In genomic region chr17:56608699-56609098, GRCm38 (mm10) we compare ENCODE assay signal across 8 mouse cellular contexts. TPM values are rescaled to one million over a fixed set of nuclear protein-coding genes. Genes with fewer than 3 reads are reported as not detected.
DNase-seq lines count a peak whose midpoint lies in the region; ATAC-seq and TF ChIP-seq lines count a peak whose summit lies in the region.

No protein-coding gene starts in this region.

- H3K27me3 ChIP-seq in heart, adult 2 months (ENCODE audit: control insufficient read depth, insufficient read depth, low read length): no peaks in the 10 kb centered on the region
- H3K27me3 ChIP-seq in CH12.LX (replicated peaks): no peaks in the 10 kb centered on the region
- H3K27me3 ChIP-seq in forebrain, embryonic 14.5 days (replicated peaks; ENCODE audit: control insufficient read depth, insufficient read depth, low read length): no peaks in the 10 kb centered on the region
- H3K27me3 ChIP-seq in liver, embryonic 14.5 days (ENCODE audit: control insufficient read depth, insufficient read depth, low read length): no peaks in the 10 kb centered on the region

- no peak for TF ChIP-seq POLR2A in heart, adult 2 months (IDR thresholded peaks at IDR 0.05; ENCODE audit: insufficient read depth, low read depth, low read length)
- no peak for TF ChIP-seq POLR2A in CH12.LX (IDR thresholded peaks at IDR 0.05; ENCODE audit: low read depth, low read length)

- DNase-seq in heart, adult 2 months: peak in 1 of 2 experiments; percentile 26
- no peak for DNase-seq in heart, adult 9 months (ENCODE audit: low spot score in 2 of 2)
- DNase-seq in CH12.LX (ENCODE audit: extremely low read depth): no peak
- no peak for DNase-seq in forebrain, embryonic 14.5 days (ENCODE audit: low spot score)
- no peak for DNase-seq in liver, embryonic 14.5 days (ENCODE audit: low read depth in 3 of 3, low spot score in 3 of 3)
- DNase-seq in Muller cell, postnatal 12 days (ENCODE audit: inconsistent ontology term): no peak
- no peak for DNase-seq in ovary, postnatal 36 days (ENCODE audit: low spot score)

- WGBS in heart, adult 2 months: 32% methylated on average over 5 of the region's 5 CpGs
- 67% methylated on average over 5 of the region's 5 CpGs for WGBS in forebrain, embryonic 14.5 days
- 27% methylated on average over 5 of the region's 5 CpGs for WGBS in liver, embryonic 14.5 days (ENCODE audit: insufficient replicate concordance)

- H3K4me2 ChIP-seq in CH12.LX (ENCODE audit: insufficient read depth, low read depth, poor library complexity, severe bottlenecking): peak overlapping the region; percentile 89
- peak overlapping the region; percentile 86 for H3K4me2 ChIP-seq in forebrain, embryonic 14.5 days (ENCODE audit: low read length)
- peak overlapping the region; percentile 87 for H3K4me2 ChIP-seq in liver, embryonic 14.5 days (ENCODE audit: low read depth)

- in situ Hi-C loops in CH12.LX (cut with MboI; ENCODE audit: low pct_ligation_motif_present, low pct_unique_long_range_greater_than_20kb, low sequenced_read_pairs): no loop called here

- no peaks in the 10 kb centered on the region for H3K9me3 ChIP-seq in CH12.LX (replicated peaks; ENCODE audit: low read length)
- no peaks in the 10 kb centered on the region for H3K9me3 ChIP-seq in forebrain, embryonic 14.5 days (replicated peaks; ENCODE audit: control insufficient read depth, low read length)
- H3K9me3 ChIP-seq in liver, embryonic 14.5 days (ENCODE audit: control insufficient read depth, low read length): no peaks in the 10 kb centered on the region

- H3K27ac ChIP-seq in heart, adult 2 months: peak overlapping the region; percentile 94
- H3K27ac ChIP-seq in CH12.LX (ENCODE audit: insufficient read depth, low read depth): no peak overlapping the region
- no peak overlapping the region for H3K27ac ChIP-seq in forebrain, embryonic 14.5 days (ENCODE audit: low read depth, low read length)
- H3K27ac ChIP-seq in liver, embryonic 14.5 days: peak overlapping the region; percentile 14

- no peaks in the 10 kb centered on the region for H3K79me2 ChIP-seq in heart, adult 2 months (replicated peaks; ENCODE audit: control insufficient read depth, insufficient read depth, low read length)
- H3K79me2 ChIP-seq in CH12.LX (replicated peaks; ENCODE audit: control insufficient read depth, extremely low read depth, insufficient read depth, poor library complexity, severe bottlenecking): peaks cover 24% of the 10 kb centered on the region

- H3K4me3 ChIP-seq in heart, adult 2 months: peak overlapping the region; percentile 90
- H3K4me3 ChIP-seq in CH12.LX (replicated peaks in 1 of 3; ENCODE audit: low read depth in 2 of 3, low read length in 2 of 3, poor library complexity in 1 of 3): peak overlapping the region; percentile 67 to 99 (median 79)
- H3K4me3 ChIP-seq in forebrain, embryonic 14.5 days (ENCODE audit: low read depth, low read length): peak overlapping the region; percentile 63
- peak overlapping the region; percentile 79 for H3K4me3 ChIP-seq in liver, embryonic 14.5 days (ENCODE audit: insufficient read depth in 1 of 2, low read depth in 2 of 2, low read length in 2 of 2)

- dilution Hi-C loops in CH12.LX (cut with MboI; ENCODE audit: extremely low pct_ligation_motif_present, extremely low pct_unique_long_range_greater_than_20kb, low sequenced_read_pairs): no loop called here

- TF ChIP-seq RAD21 in CH12.LX (IDR thresholded peaks at IDR 0.05; ENCODE audit: low read depth, low read length): no peak

- H3K4me1 ChIP-seq in heart, adult 2 months (ENCODE audit: control insufficient read depth, insufficient read depth, low read length): peaks cover 6% of the 10 kb centered on the region
- H3K4me1 ChIP-seq in CH12.LX (ENCODE audit: control insufficient read depth in 1 of 2, insufficient read depth in 2 of 2): peaks cover 3 to 41% of the 10 kb centered on the region in 2 experiments
- H3K4me1 ChIP-seq in forebrain, embryonic 14.5 days (ENCODE audit: control insufficient read depth, insufficient read depth, low read length): peaks cover 17% of the 10 kb centered on the region
- H3K4me1 ChIP-seq in liver, embryonic 14.5 days (replicated peaks; ENCODE audit: control insufficient read depth in 2 of 2, insufficient read depth in 2 of 2, low read length in 1 of 2): peaks cover 21 to 25% of the 10 kb centered on the region in 2 experiments

- H3K9ac ChIP-seq in heart, adult 2 months (ENCODE audit: low read depth, low read length): peak overlapping the region; percentile 48
- H3K9ac ChIP-seq in CH12.LX (ENCODE audit: insufficient read depth, low read depth): peak overlapping the region; percentile 96
- peak overlapping the region; percentile 77; the same call in 1 of the 2 replicates for H3K9ac ChIP-seq in forebrain, embryonic 14.5 days (ENCODE audit: low read length)
- peak overlapping the region; percentile 81 for H3K9ac ChIP-seq in liver, embryonic 14.5 days (replicated peaks)

- no peak for TF ChIP-seq CTCF in heart, adult 2 months (IDR thresholded peaks at IDR 0.05)
- TF ChIP-seq CTCF in CH12.LX (conservative IDR thresholded peaks at IDR 0.05 in 1 of 2, IDR thresholded peaks at IDR 0.05 in 1 of 2; ENCODE audit: low read depth in 2 of 2, low read length in 2 of 2): no peak
- TF ChIP-seq CTCF in liver, embryonic 14.5 days (IDR thresholded peaks at IDR 0.05; ENCODE audit: low read depth): no peak

- no peak for TF ChIP-seq EP300 in heart, adult 2 months (IDR thresholded peaks at IDR 0.05; ENCODE audit: insufficient read depth, low read depth, low read length)
- TF ChIP-seq EP300 in CH12.LX (IDR thresholded peaks at IDR 0.05; ENCODE audit: low read length): no peak
- no peak for TF ChIP-seq EP300 in liver, embryonic 14.5 days (IDR thresholded peaks at IDR 0.05; ENCODE audit: low read depth)

- intact Hi-C loops in heart, adult 2 months (cut with DNase I): loop anchor here (2.0 kb wide), 1 partner anchor 22 kb away; no protein-coding TSS in a partner anchor

- H3K36me3 ChIP-seq in heart, adult 2 months (ENCODE audit: control insufficient read depth, insufficient read depth, low read length): no peaks in the 10 kb centered on the region
- H3K36me3 ChIP-seq in CH12.LX (replicated peaks in 1 of 2; ENCODE audit: control insufficient read depth in 1 of 2, insufficient read depth in 1 of 2, low read length in 1 of 2): peaks cover 39 to 47% of the 10 kb centered on the region in 2 experiments
- peaks cover 44% of the 10 kb centered on the region for H3K36me3 ChIP-seq in forebrain, embryonic 14.5 days (ENCODE audit: control insufficient read depth, insufficient read depth, low read length)
- H3K36me3 ChIP-seq in liver, embryonic 14.5 days (replicated peaks; ENCODE audit: control insufficient read depth, insufficient read depth, low read depth): peaks cover 37% of the 10 kb centered on the region

- no peak for ATAC-seq in forebrain, embryonic 14.5 days
- ATAC-seq in liver, embryonic 14.5 days (ENCODE audit: insufficient read depth): no peak
- no peak for ATAC-seq in inflammation-experienced regulatory T-cells, adult 6 months

RNA-seq across cellular contexts. Expression of gene 2410015M20Rik, which starts 0.9 kb away (rescaled TPM):
- 100 to 1,000 TPM; 291 to 329 TPM for total RNA-seq in heart, adult 2 months (2021)
- polyA plus RNA-seq in heart, adult 2 months (2012; rRNA removed): 320 and 381 TPM in 2 replicates
- total RNA-seq in CH12.LX (2012; rRNA removed) (249 and 272 TPM in 2 replicates), CH12.LX (2014; rRNA removed) (154 TPM in 2 replicates)
- 178 and 202 TPM in 2 replicates for polyA plus RNA-seq in CH12.LX (2012; ENCODE audit: insufficient read length, low read depth)
- 192 and 251 TPM in 2 replicates for polyA plus RNA-seq in forebrain, embryonic 14.5 days (2014; fragmentation: Nextera tagmentation; extraction: Ambion mirVana)
- polyA plus RNA-seq in liver, embryonic 14.5 days (2012; rRNA removed): 53.4 and 84.4 TPM in 2 replicates
- polyA plus RNA-seq in liver, embryonic 14.5 days (2014; fragmentation: Nextera tagmentation; extraction: Ambion mirVana): 183 and 186 TPM in 2 replicates
- polyA plus RNA-seq in inflammation-experienced regulatory T-cells, adult 6 months (2017; shearing (Covaris generic)): 100 to 1,000 TPM; 203 to 308 (median 286) TPM

RNA-seq across cellular contexts. Expression of gene Rpl36, which starts 4.5 kb away (rescaled TPM):
- 100 to 1,000 TPM; 671 to 795 TPM for total RNA-seq in heart, adult 2 months (2021)
- polyA plus RNA-seq in heart, adult 2 months (2012; rRNA removed): 801 and 1,357 TPM in 2 replicates
- 4,187 and 4,995 TPM in 2 replicates for total RNA-seq in CH12.LX (2012; rRNA removed)
- total RNA-seq in CH12.LX (2014; rRNA removed): 1,342 and 1,734 TPM in 2 replicates
- polyA plus RNA-seq in CH12.LX (2012; ENCODE audit: insufficient read length, low read depth): 1,364 and 1,412 TPM in 2 replicates
- 1,134 and 1,576 TPM in 2 replicates for polyA plus RNA-seq in forebrain, embryonic 14.5 days (2014; fragmentation: Nextera tagmentation; extraction: Ambion mirVana)
- 1,839 and 1,886 TPM in 2 replicates for polyA plus RNA-seq in liver, embryonic 14.5 days (2012; rRNA removed)
- 1,322 and 1,328 TPM in 2 replicates for polyA plus RNA-seq in liver, embryonic 14.5 days (2014; fragmentation: Nextera tagmentation; extraction: Ambion mirVana)
- polyA plus RNA-seq in inflammation-experienced regulatory T-cells, adult 6 months (2017; shearing (Covaris generic)): 1,000 to 10,000 TPM; 2,478 to 5,003 (median 4,913) TPM

RNA-seq across cellular contexts. Expression of gene Lonp1, which starts 18.0 kb away (rescaled TPM):
- total RNA-seq in heart, adult 2 months (2021): 100 to 1,000 TPM; 113 to 131 TPM
- polyA plus RNA-seq in heart, adult 2 months (2012; rRNA removed): 95.9 and 116 TPM in 2 replicates
- total RNA-seq in CH12.LX (2012; rRNA removed) (115 and 151 TPM in 2 replicates), CH12.LX (2014; rRNA removed) (65.4 and 69.6 TPM in 2 replicates)
- 99.4 and 112 TPM in 2 replicates for polyA plus RNA-seq in CH12.LX (2012; ENCODE audit: insufficient read length, low read depth)
- polyA plus RNA-seq in forebrain, embryonic 14.5 days (2014; fragmentation: Nextera tagmentation; extraction: Ambion mirVana): 33.3 and 41.8 TPM in 2 replicates
- 38.5 and 46.3 TPM in 2 replicates for polyA plus RNA-seq in liver, embryonic 14.5 days (2012; rRNA removed)
- 28.8 and 36.9 TPM in 2 replicates for polyA plus RNA-seq in liver, embryonic 14.5 days (2014; fragmentation: Nextera tagmentation; extraction: Ambion mirVana)
- polyA plus RNA-seq in inflammation-experienced regulatory T-cells, adult 6 months (2017; shearing (Covaris generic)): 1 to 10 TPM; 7.5 to 8.1 (median 8.1) TPM

RNA-seq across cellular contexts. Expression of gene Catsperd, which starts 19.2 kb away (rescaled TPM):
- not detected for total RNA-seq in heart, adult 2 months (2021)
- polyA plus RNA-seq in heart, adult 2 months (2012; rRNA removed): 0.23 and 0.44 TPM in 2 replicates
- 0.21 and 0.25 TPM in 2 replicates for total RNA-seq in CH12.LX (2012; rRNA removed)
- total RNA-seq in CH12.LX (2014; rRNA removed): 0.16 and 0.49 TPM in 2 replicates
- polyA plus RNA-seq in CH12.LX (2012; ENCODE audit: insufficient read length, low read depth): 0.36 and 0.45 TPM in 2 replicates
- polyA plus RNA-seq in forebrain, embryonic 14.5 days (2014; fragmentation: Nextera tagmentation; extraction: Ambion mirVana): 1.2 and 1.3 TPM in 2 replicates
- polyA plus RNA-seq in liver, embryonic 14.5 days (2012; rRNA removed): 0.33 and 0.45 TPM in 2 replicates
- 0.39 and 0.54 TPM in 2 replicates for polyA plus RNA-seq in liver, embryonic 14.5 days (2014; fragmentation: Nextera tagmentation; extraction: Ambion mirVana)
- polyA plus RNA-seq in inflammation-experienced regulatory T-cells, adult 6 months (2017; shearing (Covaris generic)): 1 to 10 TPM in 2 of 3 experiments, under 1 TPM in 1; 0.68 to 3.9 (median 3.3) TPM

RNA-seq across cellular contexts. Expression of gene Safb, which starts 24.1 kb away (rescaled TPM):
- 10 to 100 TPM; 61.3 to 69.1 TPM for total RNA-seq in heart, adult 2 months (2021)
- polyA plus RNA-seq in heart, adult 2 months (2012; rRNA removed): 51.0 and 57.5 TPM in 2 replicates
- total RNA-seq in CH12.LX (2012; rRNA removed) (75.9 and 88.5 TPM in 2 replicates), CH12.LX (2014; rRNA removed) (19.7 and 25.4 TPM in 2 replicates)
- polyA plus RNA-seq in CH12.LX (2012; ENCODE audit: insufficient read length, low read depth): 135 and 142 TPM in 2 replicates
- polyA plus RNA-seq in forebrain, embryonic 14.5 days (2014; fragmentation: Nextera tagmentation; extraction: Ambion mirVana): 57.9 and 83.5 TPM in 2 replicates
- polyA plus RNA-seq in liver, embryonic 14.5 days (2012; rRNA removed): 26.5 and 47.3 TPM in 2 replicates
- 22.1 and 27.1 TPM in 2 replicates for polyA plus RNA-seq in liver, embryonic 14.5 days (2014; fragmentation: Nextera tagmentation; extraction: Ambion mirVana)
- polyA plus RNA-seq in inflammation-experienced regulatory T-cells, adult 6 months (2017; shearing (Covaris generic)): 10 to 100 TPM; 36.9 to 55.3 (median 39.7) TPM

Comparison
In these comparisons a context has a peak if more than half of its experiments do, and no peak if none do; other contexts are left out.
1. H3K27ac ChIP-seq: peak in heart, adult 2 months (single experiment) and liver, embryonic 14.5 days (single experiment); none in CH12.LX (single experiment) and forebrain, embryonic 14.5 days (single experiment).
2. Peak in every context shown above with its lines, with median percentiles within 50 percentile points of each other: H3K4me3 ChIP-seq, H3K9ac ChIP-seq and H3K4me2 ChIP-seq.